Mouse (Mus musculus) heart, postnatal 0 days (tissue): ENCODE data around the gene Pou2f1. TPM values are rescaled to one million over a fixed set of nuclear protein-coding genes. Genes with fewer than 3 reads are reported as not detected.
A peak's percentile ranks its signal among the peaks of the same experiment; 100 is the strongest.

ENCODE experiments used
- ATAC-seq: fragments of 200-750 bp; cut with Nextera tagmentation; 2 replicates; pipeline ENCODE4 v1.8.0; 2017; ENCODE audit warnings: low read depth, moderate number of reproducible peaks, moderate library complexity; ENCODE audit not compliant: insufficient read depth
- DNase-seq: peaks from one replicate; pipeline ENCODE4 v3.0.0-alpha.2; 2016; ENCODE audit warnings: low spot score
- H3K27ac ChIP-seq: fragments of 300-500 bp; sonication (generic); 2 replicates; pipeline ENCODE4 v1.5.1; 2014; ENCODE audit warnings: low read depth, mild to moderate bottlenecking
- H3K27me3 ChIP-seq: fragments of 300-500 bp; sonication (generic); 2 replicates; pipeline ENCODE4 v1.6.1; 2014; ENCODE audit warnings: low read length, mixed read lengths; ENCODE audit not compliant: control insufficient read depth, insufficient read depth
- H3K36me3 ChIP-seq: fragments of 300-500 bp; sonication (generic); replicated peaks from 2 replicates; pipeline ENCODE4 v1.6.1; 2014; ENCODE audit warnings: low read length, mixed read lengths; ENCODE audit not compliant: control insufficient read depth, insufficient read depth
- H3K4me1 ChIP-seq: fragments of 300-500 bp; sonication (generic); 2 replicates; pipeline ENCODE4 v1.6.1; 2014; ENCODE audit warnings: antibody characterized with exemption; ENCODE audit not compliant: control insufficient read depth, insufficient read depth
- H3K4me2 ChIP-seq: fragments of 300-500 bp; sonication (generic); 2 replicates; pipeline ENCODE4 v1.6.1; 2014; ENCODE audit warnings: low read depth, mild to moderate bottlenecking, low read length, moderate library complexity
- H3K4me3 ChIP-seq: fragments of 300-500 bp; sonication (generic); 2 replicates; pipeline ENCODE4 v1.5.1; 2014; ENCODE audit warnings: low read depth, low read length
- H3K9ac ChIP-seq: fragments of 300-500 bp; sonication (generic); replicated peaks from 2 replicates; pipeline ENCODE4 v1.6.1; 2014; ENCODE audit warnings: low read depth, low read length, mixed read lengths
- H3K9me3 ChIP-seq: fragments of 300-500 bp; sonication (generic); replicated peaks from 2 replicates; pipeline ENCODE4 v1.6.1; 2016; ENCODE audit warnings: low read length; ENCODE audit not compliant: control insufficient read depth
- CTCF ChIP-seq: IDR thresholded peaks from 2 replicates; pipeline ENCODE4 v1.5.1; 2016; ENCODE audit warnings: antibody characterized with exemption, control low read depth, low read depth
- EP300 ChIP-seq: IDR thresholded peaks from 2 replicates; pipeline ENCODE4 v1.6.1; 2016; ENCODE audit warnings: antibody characterized with exemption, low read depth
- WGBS: fragments of 180-500 bp; shearing (Covaris S2); extraction: QIAGEN DNeasy Blood & Tissue Kit; methylation state at CpG from one replicate; pipeline ENCODE4 v1.1.7; 2014; 5-methylcytosine and 5-hydroxymethylcytosine counted together
- polyA plus RNA-seq: library from polyadenylated mRNA; unstranded; fragments of >200 nt; fragmentation: Nextera tagmentation; extraction: Ambion mirVana; gene quantifications from 2 replicates; pipeline ENCODE4 v1.2.1, GENCODE M21; 2015
- total RNA-seq: library from RNA; depleted of rRNA; stranded (reverse); fragments of >200 nt; gene quantifications from 2 replicates; pipeline ENCODE4 v1.2.3, GENCODE M21; 2014; ENCODE audit warnings: low replicate concordance

Gene Pou2f1
- total and polyA plus RNA-seq, 2 experiments from 2014 or later, result 5.2 to 27.0 TPM

DNA sequence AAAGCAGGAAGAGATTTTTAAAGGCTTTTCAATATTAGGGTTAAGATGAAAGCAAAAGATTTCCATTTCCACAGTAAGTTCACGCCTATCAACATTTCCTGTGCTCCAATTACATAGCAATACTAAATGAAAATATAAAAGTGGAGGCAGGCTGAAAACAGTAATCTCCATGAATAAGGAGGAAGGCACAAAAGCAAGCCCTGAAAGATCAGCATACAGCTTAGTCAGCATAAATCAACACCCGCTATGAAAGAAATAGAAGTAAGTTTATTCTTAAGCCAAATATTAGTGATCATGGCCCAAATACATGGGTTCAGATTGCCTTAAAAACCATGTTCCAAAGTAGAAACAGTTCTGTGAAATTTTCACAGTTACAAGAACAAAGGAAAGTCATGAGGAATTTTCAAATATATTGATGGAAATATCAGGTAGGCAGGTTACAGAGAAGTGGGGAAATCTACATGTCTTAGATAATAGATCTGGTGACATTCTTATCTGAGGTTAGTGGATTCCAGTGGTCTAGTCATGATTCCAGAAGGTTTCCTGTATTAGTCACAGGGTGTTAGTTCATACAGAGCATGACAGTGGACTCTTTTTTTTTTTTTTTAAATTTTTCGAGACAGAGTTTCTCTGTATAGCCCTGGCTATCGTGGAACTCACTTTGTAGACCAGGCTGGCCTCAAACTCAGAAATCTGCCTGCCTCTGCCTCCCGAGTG, 6.3 kb upstream of the Pou2f1 start:
- no peak overlapping the region for H3K27ac ChIP-seq
- TF ChIP-seq EP300 (no peak), CTCF (no peak)
- 82% methylated on average over 5 of the region's 5 CpGs for WGBS
- no peak overlapping the region for H3K4me2 ChIP-seq
- no peaks in the 10 kb centered on the region for H3K36me3 ChIP-seq
- ATAC-seq (no peak), DNase-seq (no peak)
- no peaks in the 10 kb centered on the region for H3K9me3 ChIP-seq
- no peak overlapping the region for H3K4me3 ChIP-seq
- no peaks in the 10 kb centered on the region for H3K4me1 ChIP-seq
- H3K27me3 ChIP-seq, result no peaks in the 10 kb centered on the region
- no peak overlapping the region for H3K9ac ChIP-seq

DNA sequence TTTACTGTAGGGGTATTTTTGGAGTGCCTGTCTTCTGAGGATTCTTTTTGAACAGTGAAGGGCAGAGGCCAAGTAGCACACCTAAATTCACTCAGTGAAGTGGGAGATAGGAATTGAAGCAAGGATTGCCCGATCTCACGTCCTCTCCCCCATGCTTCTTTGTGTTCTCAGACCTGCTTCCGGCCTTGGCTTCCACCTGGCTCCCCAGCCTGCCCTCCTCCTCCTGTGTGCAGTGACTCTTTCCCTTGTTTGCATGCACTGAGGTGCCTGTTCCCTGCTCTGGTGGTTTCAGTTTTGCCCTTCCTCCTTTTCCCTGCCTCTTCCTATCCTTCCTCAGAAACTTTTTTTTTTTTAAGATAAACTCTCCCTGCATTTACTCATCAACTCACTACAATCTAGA, 4.5 kb upstream of the Pou2f1 start:
- no peaks in the 10 kb centered on the region for H3K27me3 ChIP-seq

DNA sequence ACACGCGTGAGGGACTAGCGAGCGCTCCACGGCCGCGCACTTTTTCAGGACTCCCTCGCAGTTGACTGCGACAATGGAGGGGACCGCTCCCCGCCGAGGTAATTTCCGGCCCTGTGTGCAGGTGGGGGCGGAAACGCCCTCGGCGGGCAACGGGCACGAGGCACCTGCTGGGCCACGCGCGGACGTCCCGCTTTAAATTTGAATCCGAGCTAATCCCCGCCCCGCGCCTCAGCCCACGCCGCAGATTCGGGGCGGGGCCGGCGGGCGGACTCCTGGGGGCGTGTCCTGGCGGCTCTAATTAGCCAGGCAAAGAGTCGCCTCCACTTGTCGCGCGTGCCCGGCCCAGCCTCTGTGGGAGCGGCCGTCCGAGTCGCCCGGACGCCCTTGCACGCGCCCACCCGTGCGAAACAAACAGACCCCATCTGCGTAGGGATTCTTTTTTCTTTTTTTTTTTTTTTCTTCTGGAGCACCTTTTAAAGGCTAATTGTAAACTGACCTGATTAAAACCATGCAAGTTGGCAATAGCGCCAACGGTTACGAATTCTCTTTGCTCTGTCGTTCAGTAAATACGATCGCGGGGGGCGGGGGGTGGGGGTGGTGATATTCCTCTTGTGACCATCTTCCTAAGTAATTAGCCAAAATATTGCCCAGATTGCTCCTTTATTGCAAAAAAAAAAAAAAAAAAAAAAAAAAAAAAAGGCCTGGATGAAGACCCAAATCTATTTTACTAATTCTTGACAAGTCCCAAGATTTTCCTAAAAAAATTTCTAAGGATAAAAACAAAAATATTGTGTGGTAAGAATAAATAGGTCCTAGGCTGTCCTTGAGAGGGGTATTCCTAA, 924 bp upstream of the Pou2f1 start:
- DNase-seq (peak; percentile 92), ATAC-seq (peak; percentile 86)
- Histone ChIP-seq H3K9me3 (no peaks in the 10 kb centered on the region), H3K36me3 (no peaks in the 10 kb centered on the region), H3K27me3 (no peaks in the 10 kb centered on the region), H3K9ac (peak overlapping the region; percentile 14; the same call in 1 of the 2 replicates), H3K4me3 (peak overlapping the region; percentile 99), H3K4me1 (peaks cover 6% of the 10 kb centered on the region; the same call in 1 of the 2 replicates), H3K4me2 (peak overlapping the region; percentile 76), H3K27ac (peak overlapping the region; percentile 74)
- WGBS, result under 1% methylated on average over 61 of the region's 61 CpGs
- TF ChIP-seq CTCF (no peak), EP300 (peak; percentile 45; the same call in 1 of the 2 replicates)

More for the DNA sequence above, 4.5 kb upstream of the Pou2f1 start:
- Histone ChIP-seq H3K27ac (no peak overlapping the region), H3K9ac (no peak overlapping the region), H3K9me3 (no peaks in the 10 kb centered on the region), H3K4me3 (no peak overlapping the region), H3K36me3 (no peaks in the 10 kb centered on the region), H3K4me2 (no peak overlapping the region), H3K4me1 (no peaks in the 10 kb centered on the region)
- no peak for ATAC-seq
- TF ChIP-seq CTCF (no peak), EP300 (no peak)
- whole genome bisulfite sequencing, result 53% methylated on average over 3 of the region's 3 CpGs
- DNase-seq, result no peak

DNA sequence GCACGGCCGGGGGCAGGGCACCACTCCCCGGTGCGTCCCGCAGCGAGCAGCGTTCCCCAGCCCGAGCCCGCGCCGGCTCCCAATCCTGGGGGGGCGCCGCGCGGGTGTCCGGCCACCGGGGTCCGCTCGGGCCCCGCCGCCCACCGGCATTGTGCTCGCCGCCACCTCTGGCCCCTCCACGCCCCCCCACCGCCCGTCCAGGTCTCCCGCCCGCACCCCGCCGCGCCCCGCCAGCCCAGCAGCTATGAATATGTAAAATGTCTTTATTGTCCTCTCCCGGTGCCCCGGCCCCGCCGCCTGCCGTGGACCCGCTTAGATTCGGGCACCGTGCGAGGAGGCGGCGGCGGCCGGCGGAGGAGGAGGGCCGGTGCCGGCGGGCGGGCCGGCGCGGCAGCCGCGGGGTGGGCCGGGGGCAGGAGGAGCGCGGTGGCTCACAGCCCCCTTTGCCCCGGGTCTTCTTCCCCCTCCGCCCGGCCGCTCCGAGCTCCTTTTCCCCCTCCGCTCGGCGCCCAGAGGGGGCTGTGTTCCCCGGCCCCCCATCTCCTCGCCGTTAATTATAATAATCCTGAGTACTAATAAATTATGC, 481 bp downstream of the Pou2f1 start:
- H3K9ac ChIP-seq, result peak overlapping the region; percentile 99
- 0% methylated on average over 43 of the region's 70 CpGs for WGBS
- DNase-seq, result no peak

DNA sequence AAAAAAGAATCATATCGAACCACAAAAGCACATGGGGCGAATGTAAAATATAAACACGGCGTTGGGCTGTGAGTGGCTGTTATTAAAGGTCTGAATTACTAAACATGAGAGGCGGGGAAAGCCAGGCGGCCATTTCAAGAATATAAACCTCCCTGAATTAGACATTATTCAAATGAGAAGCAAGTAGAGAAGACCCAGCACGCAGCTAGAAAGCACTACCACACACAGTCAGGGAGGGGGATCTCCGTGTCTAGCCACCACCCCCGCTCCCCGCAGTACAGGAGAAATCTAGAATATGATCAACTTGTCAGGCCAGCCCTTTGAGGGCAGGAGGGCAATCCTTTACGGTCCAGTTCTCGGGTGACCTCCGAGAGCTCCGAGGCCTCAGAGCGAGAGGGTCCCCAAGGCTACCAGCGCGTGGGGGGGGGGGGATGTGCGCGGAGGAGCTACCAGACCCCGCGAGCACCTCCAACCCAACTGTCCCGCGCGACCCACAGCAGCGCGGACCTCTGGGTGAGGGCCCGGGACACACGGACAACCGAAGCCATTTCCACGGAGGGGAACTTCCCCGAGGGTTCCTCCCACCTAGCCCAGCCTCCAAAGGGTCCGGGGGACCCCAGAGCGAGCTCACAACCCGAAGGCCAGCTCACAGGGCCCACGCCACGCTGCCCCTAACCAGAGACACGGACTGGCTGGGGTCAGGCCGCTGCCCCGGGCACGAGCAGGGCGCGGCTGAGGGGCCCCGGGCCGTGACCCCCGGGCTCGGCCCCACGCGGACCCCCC, 1.2 kb downstream of the Pou2f1 start:
- WGBS, result 1% methylated on average over 48 of the region's 48 CpGs
- DNase-seq, result peak; percentile 55

More for the DNA sequence above, 481 bp downstream of the Pou2f1 start:
- H3K36me3 ChIP-seq, result no peaks in the 10 kb centered on the region
- peak overlapping the region; percentile 96 for H3K27ac ChIP-seq
- TF ChIP-seq CTCF (no peak), EP300 (no peak)
- no peaks in the 10 kb centered on the region for H3K9me3 ChIP-seq
- peak overlapping the region; percentile 99 for H3K4me3 ChIP-seq
- no peaks in the 10 kb centered on the region for H3K27me3 ChIP-seq
- peak overlapping the region; percentile 92 for H3K4me2 ChIP-seq
- H3K4me1 ChIP-seq, result peaks cover 13% of the 10 kb centered on the region
- peak; percentile 11; the same call in 1 of the 2 replicates for ATAC-seq

More for the DNA sequence above, 1.2 kb downstream of the Pou2f1 start:
- Histone ChIP-seq H3K4me1 (peaks cover 13% of the 10 kb centered on the region), H3K9me3 (no peaks in the 10 kb centered on the region), H3K4me3 (peak overlapping the region; percentile 99), H3K36me3 (no peaks in the 10 kb centered on the region), H3K9ac (peak overlapping the region; percentile 99), H3K4me2 (peak overlapping the region; percentile 92), H3K27me3 (no peaks in the 10 kb centered on the region), H3K27ac (peak overlapping the region; percentile 96)
- no peak for ATAC-seq
- TF ChIP-seq CTCF (no peak), EP300 (no peak)
